Mouse (Mus musculus): ENCODE data around the gene Srl. TPM values are rescaled to one million over a fixed set of nuclear protein-coding genes. Genes with fewer than 3 reads are reported as not detected.

Gene Srl
- polyA plus RNA-seq, 1 experiment: 9.6 TPM

DNA sequence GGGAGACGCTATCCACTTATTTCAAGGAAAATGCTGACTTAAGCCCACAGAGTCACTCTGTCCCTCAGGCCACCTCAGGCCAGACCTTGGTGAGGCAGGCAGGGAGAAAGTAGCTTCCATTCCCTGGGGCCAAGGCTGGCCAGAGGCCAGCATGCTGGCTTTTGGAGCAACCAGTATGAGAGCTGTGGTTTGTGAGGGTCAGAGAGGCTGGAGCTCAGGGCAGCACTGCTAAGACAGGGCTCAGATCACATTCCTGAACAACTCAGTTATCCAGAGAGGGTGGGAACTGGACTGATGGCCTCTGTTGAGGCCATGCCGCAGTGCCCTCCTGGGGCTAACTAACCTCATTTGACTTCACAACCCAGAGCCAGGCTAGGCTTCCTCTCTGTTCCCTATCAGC, 106.2 kb downstream of the Srl start:
- H3K4me1 ChIP-seq (ENCODE audit: control insufficient read depth, insufficient read depth, low read length): peaks cover 2% of the 10 kb centered on the region
- no peak overlapping the region for H3K27ac ChIP-seq (ENCODE audit: insufficient read depth, low read length)
- TF ChIP-seq CTCF (IDR thresholded peaks at IDR 0.05; ENCODE audit: extremely low read depth, insufficient read depth, low read length) (no peak), POLR2A (IDR thresholded peaks at IDR 0.05; ENCODE audit: extremely low read depth, insufficient read depth, low read length) (no peak)
- H3K4me3 ChIP-seq (ENCODE audit: insufficient read depth, low read length): no peak overlapping the region

GRCm38 (mm10) chr16:4431841-4432240, 109.8 kb downstream of the Srl start:
- H3K27ac ChIP-seq (ENCODE audit: insufficient read depth, low read length): no peak overlapping the region
- peaks cover 2% of the 10 kb centered on the region for H3K4me1 ChIP-seq (ENCODE audit: control insufficient read depth, insufficient read depth, low read length)
- H3K4me3 ChIP-seq (ENCODE audit: insufficient read depth, low read length): no peak overlapping the region
- no peak for TF ChIP-seq CTCF (IDR thresholded peaks at IDR 0.05; ENCODE audit: extremely low read depth, insufficient read depth, low read length)
- no peak for TF ChIP-seq POLR2A (IDR thresholded peaks at IDR 0.05; ENCODE audit: extremely low read depth, insufficient read depth, low read length)

DNA sequence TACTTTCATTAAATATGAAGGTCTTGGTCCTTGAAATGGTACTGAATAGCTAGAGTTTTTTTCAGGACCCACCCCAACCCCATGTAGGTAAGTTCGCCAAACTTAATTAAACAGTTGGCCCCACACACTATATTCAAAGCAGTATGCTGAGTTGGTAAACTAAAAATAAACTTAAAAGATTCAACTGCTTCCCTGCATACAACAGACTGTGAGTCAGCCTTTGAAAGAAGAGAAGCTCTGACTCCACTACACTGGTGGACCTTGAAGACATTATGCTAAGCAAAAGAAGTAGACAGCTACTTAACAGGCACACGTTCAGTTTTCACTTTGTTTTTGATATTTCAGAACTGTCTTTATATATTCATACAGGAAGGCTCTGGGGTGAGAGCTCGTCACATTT, 110.6 kb downstream of the Srl start:
- TF ChIP-seq CTCF (IDR thresholded peaks at IDR 0.05; ENCODE audit: extremely low read depth, insufficient read depth, low read length) (no peak), POLR2A (IDR thresholded peaks at IDR 0.05; ENCODE audit: extremely low read depth, insufficient read depth, low read length) (no peak)
- no peak overlapping the region for H3K27ac ChIP-seq (ENCODE audit: insufficient read depth, low read length)
- peaks cover 2% of the 10 kb centered on the region for H3K4me1 ChIP-seq (ENCODE audit: control insufficient read depth, insufficient read depth, low read length)
- H3K4me3 ChIP-seq (ENCODE audit: insufficient read depth, low read length): no peak overlapping the region

DNA sequence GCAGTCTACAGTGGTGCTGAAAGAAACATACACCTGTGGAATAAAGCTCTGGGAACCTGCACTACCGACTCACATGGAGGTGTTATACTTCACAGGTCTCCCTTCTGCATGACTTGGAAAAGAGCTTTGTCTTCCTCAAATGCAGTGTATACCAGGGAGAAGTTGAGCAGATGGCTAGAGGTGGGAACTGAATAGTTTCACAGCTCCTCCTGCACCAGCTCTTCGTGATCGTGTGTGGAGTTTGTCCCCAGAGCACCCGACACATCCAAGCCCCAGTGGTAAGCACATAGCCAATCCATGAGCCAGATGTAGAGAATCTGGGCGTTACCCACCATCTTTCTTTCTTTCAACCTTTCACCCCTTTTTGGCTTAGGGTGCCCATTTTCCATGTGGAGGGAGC, 111.4 kb downstream of the Srl start:
- no peak overlapping the region for H3K4me3 ChIP-seq (ENCODE audit: insufficient read depth, low read length)
- peaks cover 2% of the 10 kb centered on the region for H3K4me1 ChIP-seq (ENCODE audit: control insufficient read depth, insufficient read depth, low read length)
- H3K27ac ChIP-seq (ENCODE audit: insufficient read depth, low read length): no peak overlapping the region
- no peak for TF ChIP-seq CTCF (IDR thresholded peaks at IDR 0.05; ENCODE audit: extremely low read depth, insufficient read depth, low read length)
- TF ChIP-seq POLR2A (IDR thresholded peaks at IDR 0.05; ENCODE audit: extremely low read depth, insufficient read depth, low read length): no peak

Other genes with a start within 250 kb of the Srl start
- gene Adcy9, start 121.3 kb downstream of the Srl start, polyA plus RNA-seq (2012; rRNA removed): 29.7 and 33.1 TPM in 2 replicates
- gene Tfap4, start 18.0 kb upstream of the Srl start, polyA plus RNA-seq (2012; rRNA removed): 3.9 and 5.0 TPM in 2 replicates
- gene Glis2, start 52.9 kb upstream of the Srl start, polyA plus RNA-seq (2012; rRNA removed): 17.3 and 22.1 TPM in 2 replicates
- 99.3 and 101 TPM in 2 replicates for gene Pam16, start 83.2 kb upstream of the Srl start, polyA plus RNA-seq (2012; rRNA removed)
- gene Vasn, start 98.1 kb upstream of the Srl start, polyA plus RNA-seq (2012; rRNA removed): 10.1 and 11.2 TPM in 2 replicates
- gene Dnaja3, start 98.2 kb upstream of the Srl start, polyA plus RNA-seq (2012; rRNA removed): 48.8 and 50.6 TPM in 2 replicates
- gene Coro7, start 138.0 kb upstream of the Srl start, polyA plus RNA-seq (2012; rRNA removed): 103 and 104 TPM in 2 replicates
- gene Nmral1, start 177.5 kb upstream of the Srl start, polyA plus RNA-seq (2012; rRNA removed): 25.5 and 25.7 TPM in 2 replicates
- gene Hmox2, start 184.5 kb upstream of the Srl start, polyA plus RNA-seq (2012; rRNA removed): 108 TPM in 2 replicates
- 203 and 214 TPM in 2 replicates for gene Cdip1, start 248.5 kb upstream of the Srl start, polyA plus RNA-seq (2012; rRNA removed)